Mouse (Mus musculus) frontal cortex, adult 2 months (tissue): ENCODE measurements around the gene Lrpprc. TPM values are rescaled to one million over a fixed set of nuclear protein-coding genes. Genes with fewer than 3 reads are reported as not detected.

Source experiments
- DNase-seq, 2 experiments: peaks; one replicate each; pipeline ENCODE4 v3.0.0; 2022; ENCODE audit warnings: low spot score in 1 of 2; ENCODE audit errors: extremely low spot score in 1 of 2
- polyA plus RNA-seq: library from polyadenylated mRNA; depleted of rRNA; stranded (reverse); fragments of >200 nt; gene quantifications from 2 replicates; pipeline ENCODE4 v1.2.3, GENCODE M21; 2012

Gene Lrpprc
- polyA plus RNA-seq, 1 experiment: 35.5 TPM

- DNase-seq: no peak
These were observed 15.3 kb downstream of the Lrpprc start for GRCm38 (mm10) chr17:84775291-84775690.

- no peak for DNase-seq
These were observed 18.7 kb downstream of the Lrpprc start for GRCm38 (mm10) chr17:84771882-84772281.

- no peak for DNase-seq
These were observed 31.6 kb downstream of the Lrpprc start for GRCm38 (mm10) chr17:84758971-84759370.

GRCm38 (mm10) chr17:84758374-84758773 is 32.2 kb downstream of the Lrpprc start:
- DNase-seq: no peak

DNA sequence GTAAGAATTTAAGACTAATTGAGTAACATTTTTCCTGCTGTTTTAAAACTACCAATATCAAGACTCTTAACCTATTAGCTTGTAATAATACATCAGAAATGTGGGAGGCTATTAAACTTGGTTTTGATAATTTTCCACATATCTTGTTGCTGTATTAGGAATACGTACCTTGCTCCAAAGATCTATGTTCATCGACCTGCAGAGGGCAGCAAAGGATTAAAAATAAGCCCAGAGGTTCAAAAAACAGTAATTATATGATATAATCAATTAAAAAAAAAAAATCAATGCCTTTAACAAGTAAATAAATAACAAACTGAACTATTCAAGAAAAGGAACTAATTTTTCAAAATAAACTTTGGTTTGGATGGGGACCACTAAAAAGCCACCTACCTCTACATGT is 34.5 kb downstream of the Lrpprc start:
- DNase-seq: peak in 1 of 2 experiments; percentile 50

DNA sequence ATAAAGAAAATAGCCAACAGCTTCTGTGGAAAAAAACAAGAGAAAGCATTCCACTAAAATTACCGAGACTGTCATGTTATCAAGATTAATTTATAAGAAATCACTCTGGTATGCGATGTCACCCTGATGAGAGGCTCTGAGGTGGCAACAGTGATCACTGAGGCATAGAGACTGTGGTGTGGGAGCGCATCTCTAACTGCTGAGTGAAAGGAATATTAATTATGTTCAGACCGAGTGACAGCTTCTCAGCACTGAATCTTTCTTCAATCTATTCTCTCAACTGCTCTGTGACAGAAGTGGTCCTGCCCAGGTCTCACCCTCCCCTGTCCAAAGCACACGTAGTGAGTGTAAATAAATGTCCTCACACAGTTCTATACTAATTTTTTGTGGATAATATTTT is 37.1 kb downstream of the Lrpprc start:
- DNase-seq: no peak

DNA sequence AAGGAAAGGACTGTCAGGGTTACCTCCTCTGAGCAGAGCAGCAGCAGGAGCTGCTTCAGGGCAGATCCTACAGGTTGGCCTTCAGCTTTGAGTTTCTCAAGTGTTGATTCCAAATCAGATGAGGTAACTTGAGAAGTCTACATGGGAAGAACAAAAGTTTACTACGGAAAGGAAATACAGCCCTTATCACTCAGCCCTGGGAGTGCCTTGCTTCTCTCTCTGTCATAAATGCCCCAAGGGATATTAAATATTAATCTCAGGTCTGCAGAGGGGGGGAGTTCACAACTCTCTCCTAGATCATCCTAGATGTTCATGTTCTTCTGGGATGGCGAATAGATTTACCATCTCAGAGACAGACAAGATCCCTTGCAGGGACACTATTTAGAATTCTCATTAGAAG is 38.3 kb downstream of the Lrpprc start:
- no peak for DNase-seq

GRCm38 (mm10) chr17:84751630-84752191 is 38.9 kb downstream of the Lrpprc start:
- no peak for DNase-seq

DNA sequence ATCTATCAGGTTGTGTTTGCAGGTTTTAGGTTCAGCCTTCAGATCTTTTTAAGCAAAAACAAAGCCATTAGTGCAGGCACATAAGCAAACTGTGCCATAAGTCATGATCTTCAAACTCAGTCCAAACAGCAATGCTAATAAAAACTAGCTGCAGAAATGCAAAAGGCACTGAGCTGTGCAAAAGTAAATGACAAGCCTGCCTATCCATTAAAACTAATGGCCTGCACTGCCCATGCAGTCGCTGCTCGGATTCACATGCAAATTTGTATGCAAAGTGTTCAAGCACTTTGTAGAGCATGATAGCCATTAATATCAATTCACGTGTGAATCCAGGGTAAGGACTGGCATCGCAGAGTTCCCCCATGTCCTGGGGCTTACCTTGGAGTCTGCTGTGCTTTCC is 40.5 kb downstream of the Lrpprc start:
- no peak for DNase-seq

- peak in 1 of 2 experiments; percentile 28 for DNase-seq
These were observed 41.3 kb downstream of the Lrpprc start for GRCm38 (mm10) chr17:84749297-84749696.

GRCm38 (mm10) chr17:84748152-84748682 is 42.4 kb downstream of the Lrpprc start:
- peak in 1 of 2 experiments; percentile 22 for DNase-seq

DNA sequence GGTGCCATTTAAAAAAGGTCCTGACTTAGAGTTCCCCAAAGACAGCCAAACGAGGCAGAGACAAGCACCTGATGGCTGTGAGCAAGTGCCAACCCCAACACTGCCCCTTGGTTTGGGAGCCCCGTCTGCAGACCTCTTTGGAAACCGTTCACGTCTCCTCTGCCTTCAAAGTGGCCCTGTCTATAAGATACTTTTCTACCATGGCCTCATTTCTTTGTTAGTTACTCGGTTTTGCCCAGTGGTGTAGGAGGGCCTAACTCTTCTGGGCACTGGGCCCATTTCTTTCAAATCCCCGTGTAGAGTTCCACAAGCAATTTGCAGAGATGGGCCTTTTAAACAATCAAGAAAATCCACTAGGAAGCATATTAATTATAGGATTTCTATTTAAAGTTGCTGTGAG is 43.4 kb downstream of the Lrpprc start:
- DNase-seq: peak; percentile 31 to 46

- DNase-seq: no peak
These were observed 45.6 kb downstream of the Lrpprc start for GRCm38 (mm10) chr17:84745001-84745400.

DNA sequence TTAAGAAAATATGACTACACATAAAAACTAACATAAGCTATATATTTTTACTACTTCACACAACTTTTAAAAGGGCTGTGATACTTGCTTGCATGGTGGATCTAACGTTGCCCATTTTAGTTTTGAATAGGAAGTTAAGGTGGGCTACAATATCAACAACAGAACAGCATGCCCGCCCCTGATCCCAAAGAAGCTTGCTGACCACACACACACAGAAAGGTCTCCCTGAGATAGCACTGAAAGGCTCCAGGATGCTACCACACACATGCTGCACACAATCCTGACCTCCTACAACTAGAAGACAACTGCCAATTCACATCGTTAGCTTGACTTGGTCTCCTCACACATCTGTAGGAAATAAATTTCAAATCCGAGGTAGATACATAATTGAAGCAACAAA is 46.3 kb downstream of the Lrpprc start:
- no peak for DNase-seq

DNA sequence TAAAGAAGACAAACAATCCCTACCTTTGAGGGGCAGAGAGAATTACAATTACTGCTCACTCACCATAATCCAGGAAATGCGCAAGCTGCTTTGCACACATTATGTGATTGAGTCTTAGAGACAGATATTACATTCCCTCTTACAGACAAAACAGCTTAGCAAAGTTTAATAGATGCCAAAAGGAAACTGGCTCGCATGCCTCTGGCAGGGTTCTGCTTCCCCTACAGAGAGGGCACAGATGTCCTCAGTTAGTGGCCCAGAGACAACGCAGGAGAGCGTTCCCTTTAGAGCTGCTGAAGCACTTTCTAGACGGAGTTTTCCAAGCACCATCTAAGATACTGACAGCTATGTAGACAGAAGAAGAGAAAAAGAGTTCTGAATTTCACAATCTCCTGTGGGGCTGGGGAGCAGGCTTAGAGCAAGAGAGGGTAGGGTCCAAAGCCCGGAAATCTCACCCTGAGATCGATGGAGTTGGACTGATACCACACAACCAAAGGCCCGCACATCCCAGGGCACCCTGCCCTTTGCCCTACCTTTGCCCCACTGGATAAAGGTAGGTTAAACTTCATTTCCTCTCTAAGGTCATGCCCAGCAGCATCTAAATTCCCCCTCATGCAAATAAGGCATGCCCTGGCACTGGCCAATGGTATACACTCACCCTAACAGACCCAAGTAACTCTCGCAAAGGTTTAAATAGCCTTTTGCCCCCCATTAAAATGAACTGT is 52.4 kb downstream of the Lrpprc start:
- DNase-seq: no peak

GRCm38 (mm10) chr17:84736719-84737118 is 53.9 kb downstream of the Lrpprc start:
- no peak for DNase-seq

GRCm38 (mm10) chr17:84732612-84733011 is 58.0 kb downstream of the Lrpprc start:
- no peak for DNase-seq

DNA sequence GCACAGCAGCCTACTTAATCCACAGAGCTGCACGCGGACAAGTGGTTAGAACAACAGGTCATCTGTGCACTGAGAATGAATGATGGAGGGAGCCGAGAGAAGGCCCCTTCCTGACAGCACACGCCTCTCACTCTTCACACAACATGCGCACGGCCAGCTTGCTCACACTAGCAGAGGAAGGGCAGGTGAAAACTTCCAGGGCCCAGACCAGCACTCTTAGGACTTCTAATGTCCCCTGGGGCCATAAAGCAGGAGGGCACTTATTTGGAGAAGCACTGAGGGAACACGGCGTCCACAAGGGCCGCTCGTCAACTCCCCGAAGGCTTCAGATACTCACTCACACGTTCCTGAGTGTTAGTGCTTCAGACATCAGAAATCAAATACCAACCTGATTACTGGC is 59.2 kb downstream of the Lrpprc start:
- DNase-seq: no peak

- no peak for DNase-seq
These were observed 61.4 kb downstream of the Lrpprc start for GRCm38 (mm10) chr17:84729140-84729539.

- DNase-seq: no peak
These were observed 62.2 kb downstream of the Lrpprc start for GRCm38 (mm10) chr17:84728201-84728911.

GRCm38 (mm10) chr17:84725163-84725562 is 65.4 kb downstream of the Lrpprc start:
- DNase-seq: no peak

DNA sequence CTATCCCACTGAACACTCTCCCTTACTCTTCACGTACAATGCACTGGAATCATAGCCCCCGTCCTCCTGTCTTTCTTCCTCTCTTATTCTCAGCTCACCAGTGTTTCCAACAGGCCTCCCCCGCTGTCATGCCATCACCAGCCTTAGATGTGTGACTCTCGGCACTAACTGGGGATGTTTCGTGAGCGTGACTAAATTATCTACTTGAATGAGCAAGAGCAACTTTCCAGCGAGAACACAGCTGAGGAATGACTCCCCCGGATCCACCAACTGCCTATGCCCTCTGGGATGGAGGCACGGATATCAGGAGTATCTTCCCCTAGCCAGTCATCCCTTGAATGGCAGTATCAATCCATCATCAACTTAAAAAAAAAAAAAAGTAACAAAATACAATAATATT is 66.6 kb downstream of the Lrpprc start:
- DNase-seq: peak; percentile 16 to 60
